Mouse (Mus musculus) heart, adult 8-10 months (tissue): ENCODE data around the gene Ndfip2. TPM values are rescaled to one million over a fixed set of nuclear protein-coding genes. Genes with fewer than 3 reads are reported as not detected.

ENCODE experiments used
- DNase-seq: peaks from one replicate; pipeline ENCODE4 v3.0.0; 2022; ENCODE audit warnings: low spot score
- total RNA-seq, 4 experiments: library from RNA; stranded (reverse); gene quantifications; 2 replicates each; pipeline ENCODE4 v1.2.4; 2022

The Ndfip2 gene
- total RNA-seq: 10 to 100 TPM; 14.2 to 15.8 (median 15.3) TPM

GRCm38 (mm10) chr14:105258379-105259034, at the start of gene Ndfip2:
Gene Ndfip2, plus strand, starts transcription at chr14:105258573.
- DNase-seq: peak; percentile 78

GRCm38 (mm10) chr14:105219525-105220376, 38.6 kb upstream of the Ndfip2 start:
- DNase-seq: no peak

- no peak for DNase-seq
These were observed 36.1 kb upstream of the Ndfip2 start for GRCm38 (mm10) chr14:105222240-105222639.

- DNase-seq: no peak
These were observed 32.6 kb upstream of the Ndfip2 start for GRCm38 (mm10) chr14:105225790-105226189.

- no peak for DNase-seq
These were observed 26.0 kb upstream of the Ndfip2 start for GRCm38 (mm10) chr14:105232421-105232820.

GRCm38 (mm10) chr14:105236596-105236995, 21.8 kb upstream of the Ndfip2 start:
- peak; percentile 11 for DNase-seq

GRCm38 (mm10) chr14:105237736-105238135, 20.6 kb upstream of the Ndfip2 start:
- no peak for DNase-seq

GRCm38 (mm10) chr14:105238450-105239038, 19.8 kb upstream of the Ndfip2 start:
- no peak for DNase-seq

GRCm38 (mm10) chr14:105240120-105240519, 18.3 kb upstream of the Ndfip2 start:
- DNase-seq: no peak

GRCm38 (mm10) chr14:105243805-105244443, 14.4 kb upstream of the Ndfip2 start:
- DNase-seq: no peak

GRCm38 (mm10) chr14:105251038-105251437, 7.3 kb upstream of the Ndfip2 start:
- DNase-seq: no peak

GRCm38 (mm10) chr14:105253304-105253703, 5.1 kb upstream of the Ndfip2 start:
- DNase-seq: no peak

GRCm38 (mm10) chr14:105254401-105254800, 4.0 kb upstream of the Ndfip2 start:
- DNase-seq: no peak

- DNase-seq: no peak
These were observed 2.8 kb upstream of the Ndfip2 start for GRCm38 (mm10) chr14:105255620-105256019.

GRCm38 (mm10) chr14:105259035-105259880, 885 bp downstream of the Ndfip2 start:
- DNase-seq: peak; percentile 19

GRCm38 (mm10) chr14:105262923-105263322, 4.5 kb downstream of the Ndfip2 start:
- DNase-seq: no peak

GRCm38 (mm10) chr14:105267095-105267494, 8.7 kb downstream of the Ndfip2 start:
- DNase-seq: no peak

GRCm38 (mm10) chr14:105272030-105272429, 13.7 kb downstream of the Ndfip2 start:
- no peak for DNase-seq

- no peak for DNase-seq
These were observed 14.2 kb downstream of the Ndfip2 start for GRCm38 (mm10) chr14:105272539-105272938.

GRCm38 (mm10) chr14:105275196-105275595, 16.8 kb downstream of the Ndfip2 start:
- no peak for DNase-seq

- DNase-seq: no peak
These were observed 18.9 kb downstream of the Ndfip2 start for GRCm38 (mm10) chr14:105277277-105277676.
